Mouse (Mus musculus) inflammation-experienced regulatory T-cells (primary cell): ENCODE data around the gene Lpgat1. TPM values are rescaled to one million over a fixed set of nuclear protein-coding genes. Genes with fewer than 3 reads are reported as not detected.

ENCODE experiments used
- polyA plus RNA-seq, 2 experiments: library from polyadenylated mRNA; unstranded; fragments of 100-300 nt; shearing (Covaris generic); gene quantifications; one replicate each; pipeline ENCODE4 v1.2.1; 2017

Gene Lpgat1
- 10 to 100 TPM; 20.0 to 23.4 TPM for polyA plus RNA-seq

GRCm38 (mm10) chr1:191717601-191718498 lies at the start of gene Lpgat1:
Lpgat1 (plus strand) TSS chr1:191717834.

GRCm38 (mm10) chr1:191821326-191822091 lies 103.9 kb downstream of the Lpgat1 start, which contains the start of gene Nek2:
Nek2 (plus strand) TSS chr1:191821444.

Other genes starting within 250 kb of the Lpgat1 start
- 10 to 100 TPM in 1 of 2 experiments, 1 to 10 TPM in 1; 5.5 to 10.8 TPM for gene Dtl, start 142.3 kb upstream of the Lpgat1 start, polyA plus RNA-seq
- 10 to 100 TPM; 33.5 to 43.2 TPM for gene Ints7, start 142.2 kb upstream of the Lpgat1 start, polyA plus RNA-seq
- gene Nek2, start 103.6 kb downstream of the Lpgat1 start, polyA plus RNA-seq: 1 to 10 TPM in 1 of 2 experiments, under 1 TPM in 1; 0.75 to 1.2 TPM
- 10 to 100 TPM; 12.6 to 12.9 TPM for gene Slc30a1, start 188.9 kb downstream of the Lpgat1 start, polyA plus RNA-seq